Mouse (Mus musculus): Measurements from ENCODE around the gene Dapk2. TPM values are rescaled to one million over a fixed set of nuclear protein-coding genes. Genes with fewer than 3 reads are reported as not detected.

Dapk2 gene
- polyA plus RNA-seq, 1 experiment from 2014 or later = 1.0 TPM

DNA sequence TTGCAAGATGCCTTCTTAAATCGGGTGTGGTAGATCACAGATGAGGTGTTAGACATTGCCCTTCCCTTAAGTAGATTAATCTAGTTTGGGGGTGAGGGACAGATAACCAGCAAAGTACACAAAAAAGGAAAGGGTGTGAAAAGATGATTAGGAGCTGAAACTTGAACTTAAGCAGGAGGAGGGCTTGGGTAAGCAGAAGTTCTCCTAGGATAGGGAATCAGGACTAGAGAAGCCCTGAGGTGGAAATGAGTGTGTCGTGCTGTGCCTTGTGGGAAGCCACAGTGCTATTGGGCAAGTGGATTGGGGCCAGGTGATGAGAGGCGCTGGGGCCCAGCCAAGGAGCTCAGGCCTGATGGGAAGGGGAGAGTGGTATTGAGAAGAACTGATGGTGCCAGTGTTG, 36.0 kb downstream of the Dapk2 start:
- Histone ChIP-seq H3K4me3 (replicated peaks; ENCODE audit: low read length) (no peak overlapping the region), H3K4me1 (replicated peaks; ENCODE audit: control insufficient read depth, insufficient read depth, low read length) (no peaks in the 10 kb centered on the region), H3K9ac (replicated peaks; ENCODE audit: low read depth, low read length) (no peak overlapping the region), H3K27ac (ENCODE audit: low read length) (no peak overlapping the region), H3K9me3 (ENCODE audit: control insufficient read depth, low read length) (no peaks in the 10 kb centered on the region), H3K27me3 (replicated peaks; ENCODE audit: control insufficient read depth, insufficient read depth, low read length) (no peaks in the 10 kb centered on the region), H3K36me3 (ENCODE audit: control insufficient read depth, insufficient read depth) (no peaks in the 10 kb centered on the region), H3K4me2 (ENCODE audit: low read length) (no peak overlapping the region)
- no peak for ATAC-seq
- 79% methylated on average over 3 of the region's 3 CpGs for WGBS

DNA sequence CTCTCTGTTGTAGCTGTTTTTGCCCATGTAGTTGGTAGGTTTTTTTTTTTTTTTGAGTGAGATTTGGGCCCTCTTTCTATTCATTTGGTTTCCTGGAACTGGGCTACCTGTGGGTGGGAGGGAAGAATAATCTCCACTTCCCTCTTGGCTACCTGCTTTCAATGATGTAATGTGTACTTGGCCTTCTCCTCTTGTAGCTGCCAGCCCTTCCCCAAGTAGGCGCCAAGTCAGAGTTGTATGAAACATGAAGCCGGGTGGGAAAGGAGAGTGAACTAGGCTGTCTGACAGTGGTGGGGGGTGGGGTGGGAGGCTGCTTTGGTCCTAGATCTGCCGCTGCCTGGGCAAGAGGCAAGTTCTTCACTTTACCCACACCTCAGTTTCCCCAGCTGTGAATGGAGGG, 38.5 kb downstream of the Dapk2 start:
- Histone ChIP-seq H3K9me3 (ENCODE audit: control insufficient read depth, low read length) (no peaks in the 10 kb centered on the region), H3K27me3 (replicated peaks; ENCODE audit: control insufficient read depth, insufficient read depth, low read length) (no peaks in the 10 kb centered on the region), H3K36me3 (ENCODE audit: control insufficient read depth, insufficient read depth) (no peaks in the 10 kb centered on the region), H3K27ac (ENCODE audit: low read length) (no peak overlapping the region), H3K9ac (replicated peaks; ENCODE audit: low read depth, low read length) (no peak overlapping the region), H3K4me3 (replicated peaks; ENCODE audit: low read length) (no peak overlapping the region), H3K4me1 (replicated peaks; ENCODE audit: control insufficient read depth, insufficient read depth, low read length) (no peaks in the 10 kb centered on the region), H3K4me2 (ENCODE audit: low read length) (no peak overlapping the region)
- ATAC-seq = no peak
- WGBS = 78% methylated on average over 3 of the region's 3 CpGs

DNA sequence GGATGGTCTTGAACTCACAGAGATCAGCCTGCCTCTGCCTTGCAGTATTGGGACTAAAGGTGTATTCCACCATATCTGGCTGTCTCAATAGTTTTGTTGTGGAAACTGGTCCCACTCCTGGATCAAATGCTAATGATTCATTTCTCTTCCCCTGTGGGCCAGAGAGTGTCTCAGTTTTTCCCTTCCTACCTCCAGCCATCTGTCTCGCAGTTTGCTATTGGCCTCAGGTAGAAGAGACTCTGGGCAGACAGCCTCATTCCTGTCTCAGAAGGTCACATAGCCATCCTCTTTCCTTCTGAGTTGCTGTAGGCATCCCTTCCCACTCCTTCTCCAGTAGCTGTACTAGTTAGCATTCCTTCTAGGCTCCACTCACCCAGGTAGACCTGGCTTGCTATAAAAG, 40.5 kb downstream of the Dapk2 start:
- Histone ChIP-seq H3K9ac (replicated peaks; ENCODE audit: low read depth, low read length) (no peak overlapping the region), H3K27ac (ENCODE audit: low read length) (no peak overlapping the region), H3K4me1 (replicated peaks; ENCODE audit: control insufficient read depth, insufficient read depth, low read length) (no peaks in the 10 kb centered on the region), H3K4me3 (replicated peaks; ENCODE audit: low read length) (no peak overlapping the region), H3K4me2 (ENCODE audit: low read length) (no peak overlapping the region), H3K27me3 (replicated peaks; ENCODE audit: control insufficient read depth, insufficient read depth, low read length) (no peaks in the 10 kb centered on the region), H3K36me3 (ENCODE audit: control insufficient read depth, insufficient read depth) (no peaks in the 10 kb centered on the region), H3K9me3 (ENCODE audit: control insufficient read depth, low read length) (no peaks in the 10 kb centered on the region)
- WGBS = 91% methylated on average over 1 of the region's 1 CpGs
- no peak for ATAC-seq

DNA sequence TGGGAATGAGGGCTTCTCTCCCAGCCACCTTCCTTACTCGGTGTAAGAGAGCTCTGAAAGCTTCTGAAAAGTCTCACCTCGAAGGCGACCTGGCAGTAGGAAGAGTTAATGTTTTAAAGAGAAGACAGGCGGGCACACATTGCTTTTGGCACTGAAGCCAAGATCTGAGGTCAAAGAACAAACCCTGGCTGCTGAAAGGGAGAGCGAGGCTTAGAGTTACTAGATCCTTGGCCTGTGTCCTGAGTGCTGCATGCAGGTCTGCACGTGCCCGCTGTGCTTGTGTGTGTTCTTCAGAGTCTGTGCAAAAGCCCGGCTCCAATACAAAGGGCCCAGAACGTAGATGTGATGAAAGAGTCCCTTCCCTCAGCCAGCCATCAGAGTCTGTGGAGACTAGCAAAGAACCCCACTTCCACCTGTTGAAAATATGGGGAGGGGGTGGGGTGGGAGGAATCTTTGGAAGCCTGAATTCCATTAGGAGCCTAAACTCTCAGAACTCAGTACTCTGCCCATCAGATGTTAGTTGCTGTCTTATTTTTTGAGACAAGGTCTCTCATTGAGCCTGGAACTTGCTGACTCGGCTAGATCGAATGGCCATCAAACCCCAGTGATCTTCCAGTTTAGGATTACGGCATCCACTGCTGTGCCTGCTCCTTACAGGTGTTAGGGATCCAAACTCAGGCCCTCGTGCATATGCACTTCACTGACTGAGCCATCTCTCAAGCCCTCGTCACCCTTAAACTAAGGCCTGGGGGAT, 41.8 kb downstream of the Dapk2 start:
- ATAC-seq = no peak
- H3K36me3 ChIP-seq (ENCODE audit: control insufficient read depth, insufficient read depth) = no peaks in the 10 kb centered on the region
- H3K4me3 ChIP-seq (replicated peaks; ENCODE audit: low read length) = no peak overlapping the region
- no peak overlapping the region for H3K4me2 ChIP-seq (ENCODE audit: low read length)
- H3K27ac ChIP-seq (ENCODE audit: low read length) = no peak overlapping the region
- H3K9ac ChIP-seq (replicated peaks; ENCODE audit: low read depth, low read length) = no peak overlapping the region
- WGBS = 80% methylated on average over 14 of the region's 14 CpGs
- H3K27me3 ChIP-seq (replicated peaks; ENCODE audit: control insufficient read depth, insufficient read depth, low read length) = no peaks in the 10 kb centered on the region
- H3K9me3 ChIP-seq (ENCODE audit: control insufficient read depth, low read length) = no peaks in the 10 kb centered on the region
- H3K4me1 ChIP-seq (replicated peaks; ENCODE audit: control insufficient read depth, insufficient read depth, low read length) = no peaks in the 10 kb centered on the region

DNA sequence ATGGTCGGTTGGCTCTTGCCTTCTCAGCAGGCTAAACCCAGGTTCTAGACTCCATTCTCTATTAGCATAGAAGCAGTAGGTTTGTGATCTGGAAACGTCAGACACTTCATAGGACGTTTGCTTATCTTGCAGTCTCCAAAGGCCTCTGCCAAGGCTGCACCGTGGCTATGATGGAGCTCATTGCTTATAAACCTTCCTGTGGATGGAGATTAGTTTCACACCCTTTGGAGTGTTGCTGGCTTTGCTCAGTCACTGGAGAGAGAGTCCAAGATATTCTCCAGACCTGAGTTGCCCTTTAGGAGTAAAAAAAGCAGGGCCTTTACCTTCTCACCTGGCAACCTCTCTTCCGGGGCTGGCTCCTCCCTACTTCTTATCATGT, 42.4 kb downstream of the Dapk2 start:
- Histone ChIP-seq H3K36me3 (ENCODE audit: control insufficient read depth, insufficient read depth) (no peaks in the 10 kb centered on the region), H3K9ac (replicated peaks; ENCODE audit: low read depth, low read length) (no peak overlapping the region), H3K4me1 (replicated peaks; ENCODE audit: control insufficient read depth, insufficient read depth, low read length) (no peaks in the 10 kb centered on the region), H3K27ac (ENCODE audit: low read length) (no peak overlapping the region), H3K4me2 (ENCODE audit: low read length) (no peak overlapping the region), H3K4me3 (replicated peaks; ENCODE audit: low read length) (no peak overlapping the region), H3K27me3 (replicated peaks; ENCODE audit: control insufficient read depth, insufficient read depth, low read length) (no peaks in the 10 kb centered on the region), H3K9me3 (ENCODE audit: control insufficient read depth, low read length) (no peaks in the 10 kb centered on the region)
- WGBS = 88% methylated on average over 5 of the region's 5 CpGs
- no peak for ATAC-seq

DNA sequence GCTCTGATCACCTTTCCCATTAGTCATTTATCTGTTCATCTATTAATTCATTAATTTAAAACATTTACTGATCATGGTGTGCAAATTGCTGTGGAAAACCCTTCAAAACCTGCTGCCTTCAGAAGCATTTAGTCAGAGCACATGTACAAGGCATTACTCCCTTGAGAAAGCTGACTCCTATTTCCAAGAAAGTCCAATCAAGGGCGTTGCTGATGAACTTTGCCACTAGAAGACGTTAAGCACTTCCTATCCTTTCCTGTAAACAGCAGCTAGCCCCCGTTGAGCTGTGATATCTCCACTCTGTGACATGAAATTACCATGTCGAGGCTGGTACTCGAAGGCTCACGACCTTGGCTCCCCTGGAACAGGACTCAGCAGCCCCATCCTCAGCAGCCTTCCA, 43.6 kb downstream of the Dapk2 start:
- Histone ChIP-seq H3K36me3 (ENCODE audit: control insufficient read depth, insufficient read depth) (no peaks in the 10 kb centered on the region), H3K4me1 (replicated peaks; ENCODE audit: control insufficient read depth, insufficient read depth, low read length) (no peaks in the 10 kb centered on the region), H3K27me3 (replicated peaks; ENCODE audit: control insufficient read depth, insufficient read depth, low read length) (no peaks in the 10 kb centered on the region), H3K9me3 (ENCODE audit: control insufficient read depth, low read length) (no peaks in the 10 kb centered on the region), H3K9ac (replicated peaks; ENCODE audit: low read depth, low read length) (no peak overlapping the region), H3K4me3 (replicated peaks; ENCODE audit: low read length) (no peak overlapping the region), H3K27ac (ENCODE audit: low read length) (no peak overlapping the region), H3K4me2 (ENCODE audit: low read length) (no peak overlapping the region)
- 84% methylated on average over 6 of the region's 6 CpGs for WGBS
- no peak for ATAC-seq

DNA sequence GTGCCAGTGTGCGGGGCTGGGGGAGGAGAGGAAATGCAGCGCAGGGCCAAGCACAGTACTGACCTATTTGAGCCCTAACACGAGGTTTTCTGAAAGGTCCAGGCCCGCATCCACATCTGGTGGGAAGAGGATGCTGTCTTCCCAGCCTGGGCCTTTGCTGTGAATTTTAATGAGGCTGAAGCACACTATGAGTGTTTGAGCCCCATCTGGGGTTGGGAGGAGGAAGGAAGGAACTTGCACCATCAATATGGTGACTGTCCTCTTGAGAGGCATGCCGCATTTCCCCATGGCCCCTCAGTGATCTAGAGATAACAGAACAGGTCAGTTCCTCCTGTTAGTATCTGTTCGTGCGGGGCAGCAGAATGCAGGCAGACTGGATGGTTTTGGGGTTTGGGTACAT, 44.4 kb downstream of the Dapk2 start:
- ATAC-seq = no peak
- H3K4me3 ChIP-seq (replicated peaks; ENCODE audit: low read length) = no peak overlapping the region
- no peak overlapping the region for H3K27ac ChIP-seq (ENCODE audit: low read length)
- no peak overlapping the region for H3K9ac ChIP-seq (replicated peaks; ENCODE audit: low read depth, low read length)
- 81% methylated on average over 7 of the region's 7 CpGs for WGBS
- no peaks in the 10 kb centered on the region for H3K4me1 ChIP-seq (replicated peaks; ENCODE audit: control insufficient read depth, insufficient read depth, low read length)
- no peaks in the 10 kb centered on the region for H3K9me3 ChIP-seq (ENCODE audit: control insufficient read depth, low read length)
- H3K4me2 ChIP-seq (ENCODE audit: low read length) = no peak overlapping the region
- H3K36me3 ChIP-seq (ENCODE audit: control insufficient read depth, insufficient read depth) = no peaks in the 10 kb centered on the region
- H3K27me3 ChIP-seq (replicated peaks; ENCODE audit: control insufficient read depth, insufficient read depth, low read length) = no peaks in the 10 kb centered on the region

DNA sequence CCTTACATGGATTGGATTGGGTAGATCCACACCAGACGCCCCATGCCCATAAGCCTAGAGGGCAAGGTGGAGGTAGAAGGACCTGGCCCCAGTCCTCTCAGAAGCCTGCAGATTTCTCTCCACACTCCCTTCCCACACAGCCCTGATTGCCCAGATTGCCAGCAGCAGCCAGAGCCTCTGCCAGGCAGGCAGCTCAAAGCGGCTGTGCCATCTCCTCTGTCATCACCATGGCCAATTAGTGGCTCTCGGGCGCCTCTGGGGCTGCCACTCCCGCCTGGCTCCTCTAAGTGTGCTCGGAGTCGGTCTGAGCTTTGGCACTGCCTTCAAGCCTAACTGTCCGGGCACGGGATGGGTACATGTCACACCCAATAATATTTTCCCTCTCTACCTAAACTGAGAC, 47.7 kb downstream of the Dapk2 start:
- Histone ChIP-seq H3K4me3 (replicated peaks; ENCODE audit: low read length) (no peak overlapping the region), H3K4me1 (replicated peaks; ENCODE audit: control insufficient read depth, insufficient read depth, low read length) (no peaks in the 10 kb centered on the region), H3K27me3 (replicated peaks; ENCODE audit: control insufficient read depth, insufficient read depth, low read length) (no peaks in the 10 kb centered on the region), H3K4me2 (ENCODE audit: low read length) (no peak overlapping the region), H3K36me3 (ENCODE audit: control insufficient read depth, insufficient read depth) (no peaks in the 10 kb centered on the region), H3K27ac (ENCODE audit: low read length) (no peak overlapping the region), H3K9me3 (ENCODE audit: control insufficient read depth, low read length) (no peaks in the 10 kb centered on the region), H3K9ac (replicated peaks; ENCODE audit: low read depth, low read length) (no peak overlapping the region)
- ATAC-seq = no peak; the same call in 1 of the 2 replicates
- WGBS = 73% methylated on average over 9 of the region's 9 CpGs

DNA sequence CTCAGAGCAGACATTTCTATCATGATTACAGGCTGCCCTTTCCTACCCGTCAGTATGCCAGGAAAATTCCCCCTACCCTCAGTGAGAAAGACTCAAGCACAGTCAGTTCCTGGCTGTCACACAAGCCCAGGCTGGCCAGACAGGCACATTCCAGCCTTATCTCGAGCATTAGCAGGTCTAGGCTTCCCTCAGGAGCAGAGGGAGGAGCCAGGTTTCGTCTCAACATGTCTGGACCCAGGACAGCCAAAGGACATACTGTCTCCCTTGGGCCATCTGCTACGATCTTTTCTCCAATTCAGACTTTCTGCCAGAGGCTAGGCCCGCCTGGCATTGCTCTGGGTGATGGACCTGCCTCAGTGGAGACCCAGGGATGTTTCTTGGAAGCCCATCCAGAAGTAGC, 48.8 kb downstream of the Dapk2 start:
- no peaks in the 10 kb centered on the region for H3K27me3 ChIP-seq (replicated peaks; ENCODE audit: control insufficient read depth, insufficient read depth, low read length)
- ATAC-seq = no peak
- H3K36me3 ChIP-seq (ENCODE audit: control insufficient read depth, insufficient read depth) = no peaks in the 10 kb centered on the region
- H3K4me3 ChIP-seq (replicated peaks; ENCODE audit: low read length) = no peak overlapping the region
- H3K4me2 ChIP-seq (ENCODE audit: low read length) = no peak overlapping the region
- no peaks in the 10 kb centered on the region for H3K4me1 ChIP-seq (replicated peaks; ENCODE audit: control insufficient read depth, insufficient read depth, low read length)
- H3K9ac ChIP-seq (replicated peaks; ENCODE audit: low read depth, low read length) = no peak overlapping the region
- no peak overlapping the region for H3K27ac ChIP-seq (ENCODE audit: low read length)
- 71% methylated on average over 5 of the region's 5 CpGs for WGBS
- no peaks in the 10 kb centered on the region for H3K9me3 ChIP-seq (ENCODE audit: control insufficient read depth, low read length)

DNA sequence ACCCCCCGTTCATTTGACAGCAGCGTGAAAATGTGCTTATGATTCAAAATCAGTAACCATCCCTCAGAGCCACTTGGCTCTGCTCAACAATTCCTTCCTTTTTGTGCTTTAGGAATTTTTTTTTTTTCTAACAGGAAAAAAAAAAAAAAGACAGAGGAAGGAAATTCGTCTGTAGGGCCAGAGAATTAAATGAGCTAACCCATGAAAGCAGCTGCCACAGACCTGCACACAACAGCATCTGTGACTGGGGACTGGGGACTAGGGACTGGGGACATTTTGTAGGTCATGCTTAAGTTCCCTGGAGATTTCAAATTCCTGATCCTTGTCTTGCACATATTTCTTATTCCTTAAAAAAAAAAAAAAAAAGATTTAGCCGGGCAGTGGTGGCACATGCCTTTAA, 53.4 kb downstream of the Dapk2 start:
- Histone ChIP-seq H3K27me3 (replicated peaks; ENCODE audit: control insufficient read depth, insufficient read depth, low read length) (no peaks in the 10 kb centered on the region), H3K9ac (replicated peaks; ENCODE audit: low read depth, low read length) (no peak overlapping the region), H3K4me3 (replicated peaks; ENCODE audit: low read length) (no peak overlapping the region), H3K27ac (ENCODE audit: low read length) (no peak overlapping the region), H3K4me1 (replicated peaks; ENCODE audit: control insufficient read depth, insufficient read depth, low read length) (peaks cover 4% of the 10 kb centered on the region; the same call in 1 of the 2 replicates), H3K36me3 (ENCODE audit: control insufficient read depth, insufficient read depth) (no peaks in the 10 kb centered on the region), H3K9me3 (ENCODE audit: control insufficient read depth, low read length) (no peaks in the 10 kb centered on the region), H3K4me2 (ENCODE audit: low read length) (no peak overlapping the region)
- ATAC-seq = no peak
- 46% methylated on average over 4 of the region's 4 CpGs for WGBS

All from forebrain, embryonic 16.5 days (tissue).